Mouse (Mus musculus): ENCODE measurements around the gene Nedd4.

DNA sequence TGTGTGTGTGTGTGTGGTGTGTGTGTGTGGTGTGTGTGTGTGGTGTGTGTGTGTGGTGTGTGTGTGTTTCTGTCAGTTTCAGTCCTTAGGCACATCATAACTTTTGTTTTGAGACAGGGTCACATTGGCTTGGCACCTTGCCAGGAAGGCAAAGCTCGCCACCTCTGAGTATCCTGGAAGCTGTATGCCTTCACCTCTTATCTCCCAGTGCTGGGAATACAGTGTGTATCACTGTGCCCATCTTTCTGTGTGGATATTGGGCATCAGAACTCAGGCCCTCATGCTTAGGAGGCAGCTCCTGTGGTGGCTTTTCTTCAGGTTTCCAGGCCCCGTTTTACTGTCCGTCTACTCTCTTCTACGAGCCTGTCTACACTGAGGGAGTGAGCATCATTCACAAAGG, 24.4 kb downstream of the Nedd4 start:
- TF ChIP-seq CTCF (IDR thresholded peaks at IDR 0.05; ENCODE audit: borderline replicate concordance, insufficient read depth, low read length) (no peak), POLR2A (IDR thresholded peaks at IDR 0.05; ENCODE audit: low read depth, low read length) (no peak)
